Mouse (Mus musculus) naive thymus-derived CD4-positive, alpha-beta T cell, adult 2 months (primary cell): ENCODE data around the gene Spata19.

Source experiments
- DNase-seq: peaks from one replicate; pipeline ENCODE4 v3.0.0-alpha.2; 2011; ENCODE audit warnings: low read depth

The Spata19 gene

DNA sequence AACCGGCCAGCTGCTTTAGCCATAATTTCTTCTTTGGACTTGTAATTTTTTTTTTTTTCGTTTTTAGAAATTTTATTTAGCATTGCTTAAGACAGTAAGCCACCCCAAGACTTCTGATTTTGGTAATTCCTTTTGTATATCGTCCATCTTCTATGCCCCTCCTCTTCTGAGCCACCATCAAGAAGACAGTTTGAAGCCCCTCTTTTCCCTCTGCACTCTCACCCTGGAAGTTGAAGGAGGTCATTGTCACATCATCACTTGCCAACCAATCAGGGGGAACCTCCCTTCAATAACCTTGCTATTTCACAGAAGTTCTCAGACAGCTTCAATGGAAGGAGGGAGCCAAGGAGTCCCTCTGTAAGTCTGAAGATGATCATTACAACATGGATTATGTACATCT is at the start of gene Spata19:
Spata19 (plus strand) TSS at position 301 of the 400 bp plus-strand sequence.
- DNase-seq = no peak

DNA sequence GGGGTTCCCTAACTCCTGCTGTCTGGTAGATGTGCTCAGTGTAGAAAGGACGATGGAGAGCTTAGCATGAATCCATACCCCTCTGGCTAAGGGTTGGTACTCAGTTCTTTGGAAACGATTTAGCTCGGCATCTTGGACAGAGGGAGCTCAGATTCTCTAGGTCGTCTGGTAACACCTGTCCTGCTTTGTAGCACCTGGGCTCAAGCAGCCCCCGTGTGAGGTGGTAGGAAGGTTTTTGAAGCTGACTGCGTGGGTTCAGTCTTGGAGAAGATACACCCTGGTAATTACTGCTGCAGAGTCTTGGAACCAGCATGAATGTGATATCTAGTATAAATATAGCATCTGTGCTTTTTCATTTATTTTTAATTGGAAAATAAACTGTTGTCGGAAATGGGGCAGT is 43.5 kb upstream of the Spata19 start:
- DNase-seq = no peak

DNA sequence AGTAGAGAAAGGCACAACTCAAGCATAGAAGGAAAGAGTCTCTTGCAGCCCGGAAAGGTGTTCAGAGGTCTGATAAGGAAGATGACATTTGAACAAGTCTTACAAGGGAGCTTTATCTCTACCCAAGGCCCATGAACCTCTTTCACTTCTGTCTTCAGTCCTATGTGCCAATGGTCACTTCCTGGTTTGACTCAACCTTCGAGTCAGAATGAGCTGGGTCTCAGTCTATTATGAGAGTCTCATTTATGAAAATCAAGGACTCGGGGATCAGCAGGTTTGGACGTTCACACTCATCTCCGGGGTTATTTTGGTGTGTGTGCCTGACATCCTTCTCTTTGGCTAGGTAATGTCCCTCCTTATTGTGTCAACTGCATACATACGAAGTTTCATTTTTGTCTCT is 38.7 kb upstream of the Spata19 start:
- DNase-seq = no peak

DNA sequence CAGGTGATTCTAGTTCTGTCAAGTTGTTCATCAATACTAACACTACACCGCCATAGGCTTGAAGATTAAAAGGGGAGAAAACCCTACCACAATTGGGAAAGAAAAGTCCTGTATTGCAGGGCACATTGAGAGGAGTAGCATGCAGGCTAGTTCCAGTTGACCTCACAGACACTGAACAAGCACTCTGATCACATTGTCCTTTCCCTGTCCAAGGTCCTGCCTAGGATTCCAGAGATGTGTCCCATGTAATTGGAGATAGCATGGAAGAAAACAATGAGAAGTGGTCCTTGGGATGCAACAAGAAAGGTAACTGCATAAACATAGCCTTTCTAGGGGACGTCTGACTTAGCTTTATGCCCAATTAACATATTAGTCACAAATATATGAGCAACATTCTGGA is 29.4 kb upstream of the Spata19 start:
- DNase-seq = no peak

DNA sequence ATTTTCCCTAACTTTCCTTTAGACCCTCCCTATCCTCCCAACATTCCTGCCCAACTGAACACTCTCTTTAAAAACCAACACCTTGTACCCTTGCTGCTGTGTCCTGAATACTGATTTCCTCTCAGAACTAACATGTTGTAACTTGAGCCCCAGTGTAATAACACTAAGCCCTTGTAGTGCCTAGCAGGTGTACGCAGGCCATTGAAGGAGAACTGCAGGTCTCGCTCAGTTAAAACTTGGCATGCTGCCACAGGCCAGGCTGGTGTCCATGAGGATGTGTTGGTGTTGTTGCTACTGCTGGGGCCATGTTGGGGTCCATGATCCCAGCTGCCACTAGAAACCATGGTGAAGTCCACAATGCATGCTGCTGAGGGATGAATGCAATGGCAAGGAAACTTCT is 27.5 kb upstream of the Spata19 start:
- no peak for DNase-seq

DNA sequence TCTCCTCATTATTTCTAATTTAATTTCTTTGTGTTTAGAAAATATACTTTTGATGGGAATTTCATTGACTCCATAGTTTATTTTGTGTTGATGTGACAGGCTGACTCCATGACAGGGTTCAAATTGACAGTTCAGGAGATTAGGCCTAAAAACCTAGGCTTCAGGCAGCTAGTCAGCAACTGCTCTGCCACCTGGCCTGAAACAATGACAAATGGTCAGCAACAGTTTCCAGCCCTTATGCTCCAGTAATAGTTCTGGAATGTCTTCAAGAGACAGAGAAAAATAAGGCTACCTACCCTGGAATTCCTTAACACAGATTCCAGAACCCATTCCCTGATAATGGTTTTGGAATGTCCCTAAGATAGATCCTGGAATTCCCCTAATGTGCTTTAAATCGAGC is 20.9 kb upstream of the Spata19 start:
- DNase-seq = no peak

DNA sequence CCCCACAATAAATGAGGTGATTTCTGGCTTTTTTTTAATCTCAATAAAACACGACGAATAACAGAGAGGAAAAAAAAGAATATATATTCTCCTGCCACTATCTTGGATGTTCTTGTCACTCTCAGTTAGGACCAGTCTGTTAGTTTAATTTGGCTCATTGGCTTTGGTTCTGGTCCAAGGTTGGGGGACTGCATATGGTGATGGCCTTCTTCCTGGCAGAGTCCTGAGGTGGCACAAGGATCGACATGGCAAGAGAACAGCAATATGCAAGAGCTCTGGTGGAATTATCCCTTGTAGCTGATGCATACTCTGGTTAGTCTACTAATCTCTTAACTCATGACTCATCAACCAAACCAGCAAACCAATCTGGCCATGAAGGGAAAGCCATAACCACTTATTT is 9.6 kb upstream of the Spata19 start:
- no peak for DNase-seq

DNA sequence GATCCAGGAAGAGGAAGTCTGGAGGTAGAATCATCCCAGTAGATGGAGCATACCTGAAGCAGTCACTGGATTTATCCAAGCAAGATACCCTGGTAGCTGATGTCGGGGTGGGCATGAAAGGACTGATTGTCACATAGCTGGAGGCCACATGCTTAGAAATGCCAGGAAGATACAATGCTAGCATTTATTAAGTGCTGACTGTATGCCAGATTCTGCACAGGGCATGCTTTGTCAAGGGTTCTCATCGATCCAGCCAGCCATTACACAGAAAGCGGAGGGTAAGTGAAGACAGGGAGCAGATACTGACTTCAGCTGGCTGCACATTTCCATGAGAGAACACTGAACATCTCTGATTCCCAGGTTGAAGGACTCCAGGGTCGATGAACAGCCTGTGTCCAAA is 4.6 kb downstream of the Spata19 start:
- no peak for DNase-seq

DNA sequence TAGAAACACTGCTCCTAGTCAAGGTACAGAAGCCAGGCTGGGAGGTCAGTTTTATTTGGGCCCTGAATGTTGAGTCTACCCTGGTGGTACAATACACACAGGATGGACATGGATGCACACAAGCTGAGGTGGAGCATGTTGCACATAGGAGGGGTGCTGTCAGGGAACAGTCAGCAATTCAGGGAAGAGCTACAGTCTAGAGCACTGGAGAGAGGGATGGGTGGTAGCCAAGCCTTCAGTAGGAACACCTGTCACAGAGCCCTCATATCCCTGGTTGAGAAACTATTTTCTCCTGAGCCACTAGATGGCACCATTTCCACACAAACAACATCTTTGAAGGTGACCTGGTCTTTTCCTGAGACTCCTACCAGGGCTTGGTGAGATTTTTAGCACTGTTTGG is 13.1 kb downstream of the Spata19 start:
- DNase-seq = no peak

DNA sequence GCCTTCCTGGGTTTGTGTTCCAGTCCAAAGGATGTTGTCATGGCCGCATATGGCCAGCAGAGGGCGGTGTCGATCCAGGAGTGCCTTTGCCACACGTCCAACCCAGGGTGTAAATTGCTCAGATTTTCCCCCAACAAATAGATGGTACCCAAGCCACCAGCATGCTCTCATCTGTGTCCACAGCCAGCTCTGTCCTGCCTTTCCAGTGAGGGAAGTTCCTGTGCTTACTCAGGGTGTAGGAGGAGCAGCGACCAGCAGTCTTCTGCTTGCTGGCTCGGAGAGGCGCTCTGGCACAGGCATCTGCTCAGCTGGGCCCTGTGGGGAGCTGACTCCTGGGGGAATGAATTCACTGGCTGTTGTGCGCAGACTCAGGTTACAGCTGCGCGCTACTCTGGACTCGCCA is 17.5 kb downstream of the Spata19 start:
- no peak for DNase-seq

DNA sequence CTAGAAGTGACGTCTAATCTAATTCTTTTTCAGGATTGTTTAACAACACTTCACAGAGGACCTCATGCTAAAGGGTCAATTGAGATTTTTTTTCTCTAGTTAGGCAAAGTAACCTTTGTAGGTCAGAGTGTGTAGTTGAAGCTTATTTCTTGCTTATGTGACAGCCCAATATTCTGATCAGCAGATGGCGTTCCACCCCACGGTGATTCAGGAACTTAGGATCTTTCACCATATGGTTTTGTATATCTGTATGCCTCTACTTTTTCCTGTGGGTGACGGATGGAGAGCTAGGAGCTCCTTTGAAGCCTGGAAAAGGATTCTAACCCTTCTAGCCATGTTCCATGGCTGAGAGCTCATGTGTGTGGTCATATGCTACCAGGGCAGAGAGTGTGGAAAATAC is 27.9 kb downstream of the Spata19 start:
- DNase-seq = no peak

DNA sequence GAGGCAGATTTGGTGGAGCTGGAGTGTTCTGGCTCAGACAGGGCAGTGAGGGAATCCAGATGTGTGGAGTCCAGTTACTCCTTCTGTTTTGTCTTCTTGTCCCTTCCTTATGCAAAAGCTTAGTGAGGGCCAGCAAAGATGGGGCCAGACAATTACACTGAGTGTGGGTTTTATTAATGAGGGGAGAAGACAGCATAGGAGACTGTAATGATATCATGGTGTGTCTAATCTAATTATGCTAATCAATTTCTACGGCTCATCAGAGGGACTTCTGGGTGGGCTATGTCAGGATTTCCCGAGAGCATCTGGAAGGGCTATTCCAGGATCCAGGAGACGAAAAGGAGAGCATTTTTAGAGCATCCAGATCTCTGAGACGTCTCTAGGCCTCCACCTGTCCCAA is 32.0 kb downstream of the Spata19 start:
- no peak for DNase-seq

DNA sequence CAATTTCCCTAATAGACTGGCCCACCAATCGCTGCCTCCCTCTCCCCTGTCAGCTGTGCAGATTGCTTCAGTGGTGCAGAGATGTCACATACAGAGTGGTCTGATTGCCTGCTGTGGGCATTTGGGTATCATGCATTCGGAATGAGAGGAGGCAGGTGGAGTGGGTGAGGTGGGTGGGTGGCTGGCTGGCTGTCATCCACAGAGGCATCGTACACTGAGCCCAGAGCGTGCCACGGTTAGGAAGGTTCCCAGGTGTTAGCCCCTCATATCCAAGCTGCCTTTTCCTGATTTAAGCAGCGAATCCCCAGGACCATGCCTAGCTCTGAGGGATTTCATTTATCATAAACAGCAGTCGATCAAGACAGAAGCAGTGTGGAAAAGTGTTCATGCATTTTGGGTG is 36.7 kb downstream of the Spata19 start:
- DNase-seq = no peak

DNA sequence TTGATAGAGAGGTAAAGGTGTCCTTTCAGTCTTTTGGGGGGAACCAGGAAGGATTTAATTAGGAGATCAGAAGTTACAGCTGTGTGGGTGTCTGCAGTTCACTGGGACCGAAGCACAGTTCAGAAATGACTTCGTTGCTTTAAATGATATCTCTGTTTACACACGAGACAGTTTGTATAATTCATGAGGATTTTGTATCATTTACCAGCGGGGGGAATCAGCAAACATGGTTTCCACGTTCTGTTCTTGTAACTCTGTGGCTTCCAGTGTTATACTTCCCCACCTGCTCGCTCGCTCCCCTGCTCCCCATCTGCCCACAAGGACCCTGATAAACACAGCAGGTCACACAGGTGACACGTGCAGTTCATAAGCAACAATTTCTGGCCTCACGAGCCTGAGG is 39.3 kb downstream of the Spata19 start:
- no peak for DNase-seq

DNA sequence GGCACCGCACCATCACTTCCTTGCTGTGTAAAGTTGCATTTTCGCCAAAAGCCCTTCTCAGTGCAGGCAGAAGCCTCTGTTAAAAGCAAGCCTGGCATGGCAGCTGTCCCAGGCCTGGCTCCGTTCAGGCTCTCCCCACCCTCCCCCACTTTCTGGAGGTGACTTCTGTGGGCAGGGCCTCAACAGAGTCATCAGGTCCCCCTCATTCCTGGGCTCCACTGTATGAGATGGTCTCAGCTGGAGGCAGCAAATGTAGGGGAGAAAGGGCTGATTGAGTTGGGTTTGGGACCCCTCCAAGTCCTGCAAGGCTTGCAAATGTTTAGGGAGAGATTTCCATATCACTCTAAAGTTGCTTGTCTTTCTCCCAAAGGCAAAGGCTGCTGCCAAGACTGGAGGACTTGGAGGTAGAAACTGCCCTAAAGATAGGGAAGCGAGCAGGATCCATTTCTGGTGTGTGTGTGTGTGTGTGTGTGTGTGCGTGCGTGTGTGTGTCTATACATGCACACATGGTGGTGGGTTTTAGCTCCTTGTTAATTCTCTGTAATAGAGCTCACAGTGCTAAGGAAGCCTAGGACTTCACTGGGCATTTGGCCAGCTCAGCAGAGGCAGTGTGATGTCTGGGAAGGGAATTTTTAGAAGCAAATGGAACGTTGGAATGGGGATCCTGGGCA is 40.9 kb downstream of the Spata19 start:
- DNase-seq = no peak

DNA sequence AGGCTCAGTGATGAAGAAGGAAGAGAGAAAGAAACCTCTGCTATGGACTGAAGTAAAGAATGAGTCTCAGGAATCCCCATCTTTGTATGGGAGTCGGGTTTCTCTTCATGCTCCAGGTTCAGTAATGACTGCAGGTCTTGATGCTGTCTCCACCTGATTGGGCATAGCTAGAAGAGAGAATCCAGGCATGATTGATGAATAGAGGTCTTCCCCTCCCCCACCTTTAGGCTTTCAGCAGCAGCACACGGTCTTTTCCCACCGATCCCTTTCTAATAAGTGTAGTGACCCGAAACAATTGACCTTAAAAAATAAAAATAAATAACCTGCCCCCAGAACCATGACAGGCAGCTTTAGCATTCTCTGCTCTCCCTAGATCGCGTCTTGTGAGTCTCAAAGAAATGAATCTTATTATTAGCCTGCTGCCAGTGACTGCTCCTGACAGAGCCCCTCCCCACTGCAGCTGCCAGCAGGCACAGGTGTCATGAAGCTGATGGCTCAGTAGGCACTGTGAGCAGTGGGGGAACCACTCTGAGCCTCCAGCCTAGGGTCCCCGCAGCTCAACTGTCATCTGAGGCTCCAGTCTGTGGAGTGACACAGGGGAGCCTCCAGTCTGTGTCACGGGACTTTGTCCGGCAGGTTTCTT is 53.3 kb downstream of the Spata19 start:
- no peak for DNase-seq
